Mouse (Mus musculus): ENCODE data around the gene Gnaz.

DNA sequence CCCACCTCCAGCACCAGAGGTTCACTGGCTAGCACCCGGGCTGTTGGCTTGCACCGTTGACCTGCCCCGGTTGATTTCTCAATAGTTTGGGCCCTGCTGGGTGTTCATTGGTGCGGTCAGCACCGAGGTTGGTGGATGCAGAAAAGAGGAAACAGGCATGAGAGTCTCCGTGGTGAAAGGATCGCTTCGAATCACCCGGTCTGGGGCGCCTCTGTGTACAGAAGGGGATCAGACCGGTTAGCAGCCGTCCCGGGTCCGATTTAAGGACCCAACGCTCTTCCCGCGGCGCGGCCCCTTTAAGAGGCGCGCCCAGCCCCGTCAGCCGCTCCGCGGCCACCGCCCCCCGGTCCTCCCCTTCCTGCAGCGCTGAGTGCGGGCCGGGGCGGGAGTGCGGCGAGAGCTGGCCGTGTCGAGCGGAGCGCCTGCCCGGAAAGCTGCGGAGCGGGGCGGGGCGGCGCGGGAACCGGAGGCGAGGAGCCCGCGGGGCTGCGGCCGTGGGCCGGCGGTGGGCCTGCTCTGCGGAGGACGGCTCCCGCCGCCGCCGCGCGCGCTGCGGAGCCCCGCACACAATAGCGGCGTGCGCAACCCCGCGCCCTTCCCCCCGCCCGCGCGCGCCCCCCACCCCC, 93.4 kb downstream of the Gnaz start, which contains the start of gene Bcr:
- no peak for TF ChIP-seq CTCF (IDR thresholded peaks at IDR 0.05; ENCODE audit: control insufficient read depth, insufficient read depth, insufficient replicate concordance, low read depth, low read length)
- TF ChIP-seq POLR2A (IDR thresholded peaks at IDR 0.05; ENCODE audit: control insufficient read depth, low read depth, low read length): no peak

Data from testis, adult 2 months (tissue).